Mouse (Mus musculus) intestine, postnatal 0 days (tissue): ENCODE measurements around the gene Plpp7. TPM values are rescaled to one million over a fixed set of nuclear protein-coding genes. Genes with fewer than 3 reads are reported as not detected.

Experiments used
- ATAC-seq: fragments of 200-750 bp; cut with Nextera tagmentation; 2 replicates; pipeline ENCODE4 v1.8.0; 2017; ENCODE audit warnings: mild to moderate bottlenecking, moderate TSS enrichment, moderate library complexity
- H3K27ac ChIP-seq: fragments of 300-500 bp; sonication (generic); 2 replicates; pipeline ENCODE4 v1.5.1; 2014; ENCODE audit warnings: mild to moderate bottlenecking, low read depth, low read length, moderate library complexity
- H3K27me3 ChIP-seq: fragments of 300-500 bp; sonication (generic); replicated peaks from 2 replicates; pipeline ENCODE4 v1.6.1; 2014; ENCODE audit warnings: low read length, mixed read lengths; ENCODE audit not compliant: control insufficient read depth, insufficient read depth
- H3K36me3 ChIP-seq: fragments of 300-500 bp; sonication (generic); 2 replicates; pipeline ENCODE4 v1.6.1; 2014; ENCODE audit warnings: mild to moderate bottlenecking, moderate library complexity; ENCODE audit not compliant: control insufficient read depth, insufficient read depth
- H3K4me1 ChIP-seq: fragments of 300-500 bp; sonication (generic); replicated peaks from 2 replicates; pipeline ENCODE4 v1.6.1; 2014; ENCODE audit warnings: antibody characterized with exemption, low read length, mixed read lengths; ENCODE audit not compliant: control insufficient read depth, insufficient read depth
- H3K4me2 ChIP-seq: fragments of 300-500 bp; sonication (generic); replicated peaks from 2 replicates; pipeline ENCODE4 v1.6.1; 2014; ENCODE audit warnings: low read depth, mild to moderate bottlenecking, moderate library complexity
- H3K4me3 ChIP-seq: fragments of 300-500 bp; sonication (generic); 2 replicates; pipeline ENCODE4 v1.5.1; 2014; ENCODE audit warnings: low read depth, low read length
- H3K9ac ChIP-seq: fragments of 300-500 bp; sonication (generic); 2 replicates; pipeline ENCODE4 v1.6.1; 2014; ENCODE audit warnings: mild to moderate bottlenecking, low read depth, low read length
- H3K9me3 ChIP-seq: fragments of 300-500 bp; sonication (generic); 2 replicates; pipeline ENCODE4 v1.6.1; 2016; ENCODE audit warnings: mixed run types; ENCODE audit not compliant: control insufficient read depth
- CTCF ChIP-seq: sonication (generic); IDR thresholded peaks from 2 replicates; pipeline ENCODE4 v1.5.1; 2016; ENCODE audit warnings: low read depth, mild to moderate bottlenecking, control low read depth, antibody characterized with exemption, moderate library complexity
- WGBS: fragments of 180-500 bp; shearing (Covaris S2); extraction: QIAGEN DNeasy Blood & Tissue Kit; methylation state at CpG from one replicate; pipeline ENCODE4 v1.1.7; 2014; 5-methylcytosine and 5-hydroxymethylcytosine counted together
- microRNA-seq: library from miRNA; unstranded; fragments of <30 nt; microRNA quantifications from one replicate; pipeline ENCODE4, GENCODE M21; 2016
- polyA plus RNA-seq: library from polyadenylated mRNA; unstranded; fragments of >200 nt; fragmentation: Nextera tagmentation; extraction: Ambion mirVana; gene quantifications from 2 replicates; pipeline ENCODE4 v1.2.1, GENCODE M21; 2015

The Plpp7 gene
- polyA plus RNA-seq, 1 experiment from 2014 or later = 3.8 TPM

GRCm38 (mm10) chr2:32157328-32157727 lies 62.0 kb downstream of the Plpp7 start:
- Histone ChIP-seq H3K36me3 (no peaks in the 10 kb centered on the region; the same call in 1 of the 2 replicates), H3K27ac (no peak overlapping the region), H3K27me3 (no peaks in the 10 kb centered on the region), H3K9ac (no peak overlapping the region), H3K4me3 (no peak overlapping the region), H3K4me1 (peaks cover 29% of the 10 kb centered on the region), H3K4me2 (no peak overlapping the region; the same call in 1 of the 2 replicates), H3K9me3 (no peaks in the 10 kb centered on the region)
- no peak for ATAC-seq
- WGBS = 33% methylated on average over 4 of the region's 4 CpGs
- TF ChIP-seq CTCF = no peak

- no peaks in the 10 kb centered on the region for H3K9me3 ChIP-seq
- WGBS = 69% methylated on average over 12 of the region's 12 CpGs
- no peaks in the 10 kb centered on the region for H3K27me3 ChIP-seq
- no peak overlapping the region for H3K9ac ChIP-seq
- peaks cover 27% of the 10 kb centered on the region for H3K4me1 ChIP-seq
- H3K4me2 ChIP-seq = no peak overlapping the region
- no peak overlapping the region for H3K27ac ChIP-seq
- H3K36me3 ChIP-seq = no peaks in the 10 kb centered on the region; the same call in 1 of the 2 replicates
- TF ChIP-seq CTCF = peak; percentile 47; the same call in 1 of the 2 replicates
- H3K4me3 ChIP-seq = no peak overlapping the region
- ATAC-seq = no peak
These were observed 63.4 kb downstream of the Plpp7 start for GRCm38 (mm10) chr2:32158616-32159239.

Small RNAs within 50 kb of the gene (microRNA-seq; reads per million reads assigned to microRNA genes)
- 1.1 reads per million for gene Mir7674

Other genes starting within 250 kb of the Plpp7 start
- 2.0 and 2.3 TPM in 2 replicates for gene Fibcd1, start 249.5 kb upstream of the Plpp7 start, polyA plus RNA-seq
- gene Lamc3, start 208.2 kb upstream of the Plpp7 start, polyA plus RNA-seq = 0.44 and 0.48 TPM in 2 replicates
- gene Aif1l, start 145.4 kb upstream of the Plpp7 start, polyA plus RNA-seq = 8.1 and 8.2 TPM in 2 replicates
- gene Nup214, start 121.1 kb upstream of the Plpp7 start, polyA plus RNA-seq = 31.3 and 37.2 TPM in 2 replicates
- gene Fam78a, start 10.7 kb upstream of the Plpp7 start, polyA plus RNA-seq = 6.1 and 6.2 TPM in 2 replicates
- 17.7 and 18.9 TPM in 2 replicates for gene Prrc2b, start 55.6 kb downstream of the Plpp7 start, polyA plus RNA-seq
- 9.2 and 10.7 TPM in 2 replicates for gene Pomt1, start 141.1 kb downstream of the Plpp7 start, polyA plus RNA-seq
- gene Uck1, start 164.6 kb downstream of the Plpp7 start, polyA plus RNA-seq = 74.1 and 80.0 TPM in 2 replicates
- gene Golga2, start 191.9 kb downstream of the Plpp7 start, polyA plus RNA-seq = 15.2 and 18.1 TPM in 2 replicates
- gene Swi5, start 192.5 kb downstream of the Plpp7 start, polyA plus RNA-seq = 255 and 271 TPM in 2 replicates